Mouse (Mus musculus) heart, embryonic 12.5 days (tissue): Measurements from ENCODE around the gene Lrrfip2. TPM values are rescaled to one million over a fixed set of nuclear protein-coding genes. Genes with fewer than 3 reads are reported as not detected.

ENCODE experiments used
- ATAC-seq: fragments of 200-750 bp; cut with Nextera tagmentation; 2 replicates; pipeline ENCODE4 v1.8.0; 2017; ENCODE audit warnings: moderate TSS enrichment, moderate library complexity; ENCODE audit not compliant: insufficient number of reproducible peaks, low FRiP score
- H3K27ac ChIP-seq: fragments of 300-500 bp; sonication (generic); 2 replicates; pipeline ENCODE4 v1.5.1; 2016; ENCODE audit warnings: mild to moderate bottlenecking, moderate library complexity; ENCODE audit not compliant: poor library complexity, severe bottlenecking
- H3K27me3 ChIP-seq: fragments of 300-500 bp; sonication (generic); replicated peaks from 2 replicates; pipeline ENCODE4 v1.6.1; 2016; ENCODE audit warnings: mild to moderate bottlenecking, moderate library complexity
- H3K36me3 ChIP-seq: fragments of 300-500 bp; sonication (generic); 2 replicates; pipeline ENCODE4 v1.6.1; 2016; ENCODE audit warnings: mild to moderate bottlenecking, moderate library complexity
- H3K4me1 ChIP-seq: fragments of 300-500 bp; sonication (generic); replicated peaks from 2 replicates; pipeline ENCODE4 v1.6.1; 2016; ENCODE audit warnings: mild to moderate bottlenecking
- H3K4me2 ChIP-seq: fragments of 300-500 bp; sonication (generic); 2 replicates; pipeline ENCODE4 v1.6.1; 2016; ENCODE audit warnings: mild to moderate bottlenecking, moderate library complexity
- H3K4me3 ChIP-seq: fragments of 300-500 bp; sonication (generic); 2 replicates; pipeline ENCODE4 v1.5.1; 2016; ENCODE audit warnings: mild to moderate bottlenecking
- H3K9ac ChIP-seq: fragments of 300-500 bp; sonication (generic); 2 replicates; pipeline ENCODE4 v1.6.1; 2016; ENCODE audit warnings: mild to moderate bottlenecking, moderate library complexity
- H3K9me3 ChIP-seq: fragments of 300-500 bp; sonication (generic); replicated peaks from 2 replicates; pipeline ENCODE4 v1.6.1; 2016; ENCODE audit warnings: mild to moderate bottlenecking, moderate library complexity
- WGBS: fragments of 180-500 bp; shearing (Covaris S2); methylation state at CpG from one replicate; pipeline ENCODE4 v1.1.7; 2016; 5-methylcytosine and 5-hydroxymethylcytosine counted together
- polyA plus RNA-seq: library from polyadenylated mRNA; unstranded; fragments of >200 nt; fragmentation: Nextera tagmentation; extraction: Ambion mirVana; gene quantifications from 2 replicates; pipeline ENCODE4 v1.2.1, GENCODE M21; 2016

Lrrfip2 gene
- polyA plus RNA-seq, 1 experiment from 2014 or later: 65.8 TPM

DNA sequence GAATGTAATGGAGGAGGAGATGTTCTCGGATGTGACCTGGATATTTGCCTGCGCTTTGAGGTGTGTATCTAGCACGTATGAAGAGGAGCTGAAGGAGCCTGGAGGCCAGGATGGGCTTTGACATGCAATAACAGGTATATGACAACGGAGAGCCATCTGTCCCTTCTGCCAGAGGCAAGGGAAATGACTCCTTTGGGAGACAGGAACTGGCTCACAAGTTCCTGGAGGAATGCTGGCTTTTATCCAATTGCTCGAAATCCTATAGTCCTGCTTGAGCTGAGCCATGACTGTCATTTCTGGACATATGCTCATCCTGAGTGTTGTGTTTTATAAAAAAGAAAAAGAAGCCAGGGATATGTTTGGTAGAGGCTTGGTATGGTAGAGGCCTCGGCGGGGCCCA lies 28.5 kb upstream of the Lrrfip2 start:
- H3K9me3 ChIP-seq: no peaks in the 10 kb centered on the region
- 41% methylated on average over 7 of the region's 7 CpGs for WGBS
- no peak overlapping the region for H3K9ac ChIP-seq
- H3K4me3 ChIP-seq: no peak overlapping the region
- no peaks in the 10 kb centered on the region; the same call in 1 of the 2 replicates for H3K27me3 ChIP-seq
- no peak overlapping the region for H3K27ac ChIP-seq
- no peak overlapping the region for H3K4me2 ChIP-seq
- H3K4me1 ChIP-seq: peaks cover 32% of the 10 kb centered on the region
- no peak for ATAC-seq
- H3K36me3 ChIP-seq: no peaks in the 10 kb centered on the region

DNA sequence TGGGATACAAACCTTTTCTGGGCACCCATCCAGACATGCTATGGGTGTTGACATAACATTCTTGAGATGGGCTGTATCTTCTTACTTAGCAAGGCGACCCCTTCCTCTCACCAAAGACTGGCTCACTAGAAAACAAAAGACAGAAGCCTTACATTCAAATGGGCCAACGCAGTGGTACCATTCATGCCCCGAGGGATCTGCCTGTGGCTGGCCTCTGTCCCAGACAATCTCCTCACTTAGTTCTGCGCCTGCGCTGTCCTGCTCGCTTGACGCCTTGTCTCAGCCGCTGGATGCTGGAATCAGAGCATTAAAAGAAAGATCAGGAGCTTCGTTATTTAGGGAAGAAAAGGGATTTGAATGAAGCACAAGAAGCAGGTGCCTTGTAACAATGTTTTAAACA lies 24.7 kb upstream of the Lrrfip2 start:
- Histone ChIP-seq H3K4me3 (no peak overlapping the region), H3K27ac (no peak overlapping the region), H3K9me3 (no peaks in the 10 kb centered on the region), H3K9ac (no peak overlapping the region), H3K4me1 (peaks cover 44% of the 10 kb centered on the region), H3K27me3 (no peaks in the 10 kb centered on the region; the same call in 1 of the 2 replicates), H3K4me2 (no peak overlapping the region), H3K36me3 (no peaks in the 10 kb centered on the region)
- WGBS: 66% methylated on average over 9 of the region's 9 CpGs
- ATAC-seq: no peak

DNA sequence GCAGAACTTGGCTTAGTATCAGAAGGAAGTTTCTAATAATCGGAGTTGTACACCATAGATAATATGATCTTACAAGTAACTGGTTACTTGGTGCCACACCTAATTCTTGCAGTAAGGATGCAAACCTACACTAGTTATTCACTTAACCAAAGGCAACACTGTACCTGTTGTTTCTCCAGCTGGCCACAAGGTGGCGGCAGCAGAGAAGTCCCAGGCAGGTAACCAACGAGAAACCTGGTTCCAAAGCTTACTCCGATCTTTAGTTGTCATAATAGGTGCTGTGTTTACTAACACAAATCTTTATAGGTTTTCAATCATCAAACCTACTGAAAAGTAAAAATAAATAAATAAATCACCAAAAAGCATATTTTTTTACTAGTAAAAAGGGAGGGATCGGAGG lies 24.3 kb upstream of the Lrrfip2 start:
- no peaks in the 10 kb centered on the region; the same call in 1 of the 2 replicates for H3K27me3 ChIP-seq
- no peaks in the 10 kb centered on the region for H3K36me3 ChIP-seq
- no peak for ATAC-seq
- 25% methylated on average over 5 of the region's 5 CpGs for WGBS
- H3K4me3 ChIP-seq: no peak overlapping the region
- no peak overlapping the region for H3K9ac ChIP-seq
- H3K4me2 ChIP-seq: no peak overlapping the region
- H3K9me3 ChIP-seq: no peaks in the 10 kb centered on the region
- peaks cover 40% of the 10 kb centered on the region for H3K4me1 ChIP-seq
- no peak overlapping the region for H3K27ac ChIP-seq

DNA sequence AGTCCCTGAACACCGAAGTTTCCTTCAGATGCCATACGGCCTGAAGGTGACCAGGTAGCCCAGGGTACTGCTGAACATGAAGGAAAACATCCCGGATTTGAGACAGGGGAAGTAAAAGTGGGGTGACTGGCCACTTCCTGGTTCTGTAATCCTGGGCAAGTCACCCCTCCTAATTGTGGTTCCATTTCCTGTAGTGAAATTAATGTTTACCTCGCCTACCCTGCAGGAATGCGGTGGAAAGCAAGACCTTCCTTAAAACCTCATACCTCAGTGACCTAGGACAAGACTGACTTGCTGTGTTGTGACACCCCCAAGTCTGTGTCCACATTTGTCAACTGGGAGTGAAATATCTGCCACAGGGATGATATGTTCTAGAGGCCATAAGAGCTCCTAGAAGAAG lies 22.8 kb upstream of the Lrrfip2 start:
- Histone ChIP-seq H3K27me3 (no peaks in the 10 kb centered on the region), H3K27ac (no peak overlapping the region), H3K4me2 (no peak overlapping the region), H3K9me3 (no peaks in the 10 kb centered on the region), H3K36me3 (no peaks in the 10 kb centered on the region), H3K4me1 (peaks cover 26% of the 10 kb centered on the region), H3K9ac (no peak overlapping the region), H3K4me3 (no peak overlapping the region)
- no peak for ATAC-seq
- WGBS: 74% methylated on average over 5 of the region's 5 CpGs

DNA sequence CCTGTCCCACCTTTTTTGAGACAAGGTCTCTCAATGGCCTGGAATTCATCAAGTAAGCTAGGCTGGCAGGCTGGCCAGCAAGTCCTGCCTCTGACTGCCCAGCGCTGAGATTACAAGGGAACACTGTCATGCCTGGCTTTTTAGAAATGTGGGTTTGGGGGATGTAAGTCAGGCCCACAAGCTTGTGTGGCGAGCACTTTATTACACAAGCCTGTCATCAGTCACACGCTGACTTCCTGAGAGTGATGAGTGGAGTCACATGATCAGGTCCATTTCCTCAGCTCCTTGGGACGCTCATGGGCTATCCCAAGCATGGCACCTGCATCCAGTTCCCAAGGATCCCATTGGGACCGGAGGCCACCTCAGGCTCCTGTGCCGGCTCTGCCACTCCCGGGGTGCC lies 21.7 kb upstream of the Lrrfip2 start:
- Histone ChIP-seq H3K36me3 (no peaks in the 10 kb centered on the region), H3K27me3 (no peaks in the 10 kb centered on the region), H3K4me2 (no peak overlapping the region), H3K9me3 (no peaks in the 10 kb centered on the region), H3K27ac (no peak overlapping the region), H3K9ac (no peak overlapping the region), H3K4me1 (peaks cover 26% of the 10 kb centered on the region), H3K4me3 (no peak overlapping the region)
- no peak for ATAC-seq
- 56% methylated on average over 7 of the region's 7 CpGs for WGBS

DNA sequence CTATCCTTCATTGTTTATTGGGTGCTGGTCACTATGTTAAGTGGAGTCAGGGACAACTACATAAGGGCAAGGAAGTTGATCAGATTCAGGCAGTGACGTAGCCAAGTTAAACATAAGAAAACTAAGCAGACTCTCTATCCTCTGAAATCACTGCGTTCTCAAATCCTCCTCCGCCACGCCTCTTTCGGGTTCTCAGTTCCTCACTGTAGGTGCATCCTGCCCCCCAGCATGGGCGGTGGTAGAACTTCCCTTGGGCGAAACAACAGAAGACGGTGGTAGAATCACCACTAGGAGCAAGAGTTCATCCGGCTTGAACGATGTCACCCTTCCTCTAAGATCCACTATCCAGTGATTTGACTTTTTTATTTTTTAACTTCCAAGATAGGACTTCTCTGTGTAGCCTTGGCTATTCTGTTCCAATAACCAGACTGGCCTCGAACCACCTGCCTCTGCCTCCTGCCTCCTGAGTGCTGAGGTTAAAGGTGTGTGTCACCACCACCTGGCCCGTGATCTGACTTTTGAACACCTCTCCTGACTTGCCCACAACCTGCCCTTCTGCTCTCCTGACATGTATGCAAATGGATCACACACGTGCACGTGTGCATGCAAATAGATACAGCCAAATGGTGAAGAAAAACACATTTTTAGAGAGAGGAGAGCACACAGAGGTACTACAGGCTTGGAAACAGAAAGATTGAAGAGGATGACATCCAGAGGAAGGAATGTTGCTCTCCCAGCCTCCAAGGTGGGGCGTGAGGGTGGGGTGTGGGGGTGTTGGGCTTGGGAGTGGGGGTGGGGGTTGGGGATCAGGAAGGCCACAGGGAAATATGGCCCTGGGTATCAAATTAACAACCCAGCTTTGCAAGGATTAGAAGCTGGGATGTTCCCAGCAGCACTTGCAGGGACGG lies 20.7 kb upstream of the Lrrfip2 start:
- no peaks in the 10 kb centered on the region for H3K27me3 ChIP-seq
- no peaks in the 10 kb centered on the region for H3K9me3 ChIP-seq
- ATAC-seq: no peak
- H3K4me1 ChIP-seq: peaks cover 26% of the 10 kb centered on the region
- H3K27ac ChIP-seq: no peak overlapping the region
- no peaks in the 10 kb centered on the region for H3K36me3 ChIP-seq
- no peak overlapping the region for H3K9ac ChIP-seq
- no peak overlapping the region for H3K4me3 ChIP-seq
- 82% methylated on average over 16 of the region's 16 CpGs for WGBS
- no peak overlapping the region for H3K4me2 ChIP-seq

DNA sequence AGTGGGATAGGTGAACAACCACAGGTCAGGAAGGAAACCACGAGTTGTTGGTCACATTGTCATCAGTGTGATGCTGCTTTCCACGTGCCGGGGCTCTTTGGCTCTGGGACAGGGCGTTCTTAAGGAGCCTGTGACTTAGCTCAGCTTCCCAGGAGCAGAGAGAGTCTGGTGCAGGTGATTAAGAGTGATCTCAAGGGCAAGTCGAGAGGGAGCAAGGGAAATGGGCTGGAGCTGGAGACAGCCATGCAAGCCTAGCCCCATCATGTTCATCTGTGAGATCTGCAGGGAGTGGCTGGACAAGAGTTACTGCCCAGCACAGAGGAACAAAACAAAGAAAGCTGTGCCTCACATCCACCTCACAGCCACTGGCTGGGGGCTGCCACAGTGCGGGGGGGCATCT lies 19.8 kb upstream of the Lrrfip2 start:
- Histone ChIP-seq H3K27me3 (no peaks in the 10 kb centered on the region), H3K9ac (no peak overlapping the region), H3K4me1 (peaks cover 26% of the 10 kb centered on the region), H3K27ac (no peak overlapping the region), H3K4me3 (no peak overlapping the region), H3K4me2 (no peak overlapping the region), H3K36me3 (no peaks in the 10 kb centered on the region), H3K9me3 (no peaks in the 10 kb centered on the region)
- 61% methylated on average over 6 of the region's 6 CpGs for WGBS
- no peak for ATAC-seq

DNA sequence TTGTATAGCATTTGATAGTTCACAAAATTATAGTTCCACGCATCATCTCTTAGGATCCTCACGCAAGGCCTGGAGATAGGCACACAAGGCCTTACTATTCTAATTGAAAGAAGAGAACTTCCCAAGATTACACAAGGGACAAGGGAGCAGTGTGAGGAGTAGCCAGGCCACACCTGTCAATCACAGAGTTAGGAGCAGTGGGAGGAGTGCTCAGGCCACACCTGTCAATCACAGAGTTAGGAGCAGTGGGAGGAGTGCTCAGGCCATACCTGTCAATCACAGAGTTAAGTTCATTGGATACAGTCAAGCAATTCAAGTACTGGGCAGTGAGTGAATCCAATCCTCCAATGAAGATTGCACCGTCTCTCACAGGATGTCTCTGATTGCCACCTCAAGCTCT lies 17.0 kb upstream of the Lrrfip2 start:
- Histone ChIP-seq H3K4me2 (no peak overlapping the region), H3K27me3 (no peaks in the 10 kb centered on the region), H3K4me1 (peaks cover 12% of the 10 kb centered on the region), H3K4me3 (no peak overlapping the region), H3K36me3 (no peaks in the 10 kb centered on the region), H3K9ac (no peak overlapping the region), H3K27ac (no peak overlapping the region), H3K9me3 (no peaks in the 10 kb centered on the region)
- 78% methylated on average over 3 of the region's 3 CpGs for WGBS
- no peak for ATAC-seq

DNA sequence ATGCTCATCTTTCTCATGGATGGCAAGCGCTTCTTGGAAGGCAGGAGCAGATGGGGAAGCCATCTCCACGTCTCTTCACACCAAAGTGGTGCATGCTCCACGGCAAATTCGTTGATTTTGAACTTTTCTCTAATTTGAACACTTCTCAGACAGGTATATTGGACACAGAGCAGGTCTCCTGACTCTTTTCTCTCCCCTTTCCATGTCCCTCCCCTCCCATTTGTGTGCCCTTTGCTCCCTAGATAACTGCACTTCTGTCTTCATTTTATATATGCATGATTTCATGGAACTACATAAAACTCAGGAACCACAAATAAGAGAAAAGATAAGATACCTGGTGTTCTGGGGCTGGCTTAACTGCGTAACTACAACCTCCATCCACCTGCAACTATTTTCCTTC lies 14.1 kb upstream of the Lrrfip2 start:
- Histone ChIP-seq H3K9me3 (no peaks in the 10 kb centered on the region), H3K9ac (no peak overlapping the region), H3K27ac (no peak overlapping the region), H3K4me3 (no peak overlapping the region), H3K36me3 (no peaks in the 10 kb centered on the region), H3K4me1 (peaks cover 9% of the 10 kb centered on the region), H3K27me3 (no peaks in the 10 kb centered on the region), H3K4me2 (no peak overlapping the region)
- ATAC-seq: no peak
- 83% methylated on average over 5 of the region's 5 CpGs for WGBS

DNA sequence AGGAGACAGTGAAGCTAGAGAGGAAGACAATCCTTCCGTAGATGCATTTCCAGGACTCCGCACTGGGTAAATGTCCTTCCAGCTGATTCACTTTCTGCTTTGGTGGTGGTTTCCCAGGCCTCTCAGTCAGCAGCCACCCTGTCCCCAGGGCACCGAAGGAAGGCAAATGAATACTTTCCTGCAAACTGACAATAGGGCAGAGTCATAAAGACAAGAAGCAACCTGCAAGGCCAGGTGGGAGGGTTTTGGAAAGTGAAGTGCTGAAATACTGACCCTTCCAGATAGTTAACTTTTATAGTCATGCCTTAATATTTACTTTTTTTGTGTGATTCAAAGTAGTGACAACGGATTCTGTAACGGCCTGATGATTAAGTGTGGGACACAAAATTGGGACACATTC lies 13.5 kb upstream of the Lrrfip2 start:
- H3K4me3 ChIP-seq: no peak overlapping the region
- peaks cover 9% of the 10 kb centered on the region for H3K4me1 ChIP-seq
- no peak for ATAC-seq
- no peaks in the 10 kb centered on the region for H3K36me3 ChIP-seq
- H3K9me3 ChIP-seq: no peaks in the 10 kb centered on the region
- H3K27ac ChIP-seq: no peak overlapping the region
- no peak overlapping the region for H3K4me2 ChIP-seq
- no peaks in the 10 kb centered on the region for H3K27me3 ChIP-seq
- H3K9ac ChIP-seq: no peak overlapping the region
- WGBS: 89% methylated on average over 5 of the region's 5 CpGs

DNA sequence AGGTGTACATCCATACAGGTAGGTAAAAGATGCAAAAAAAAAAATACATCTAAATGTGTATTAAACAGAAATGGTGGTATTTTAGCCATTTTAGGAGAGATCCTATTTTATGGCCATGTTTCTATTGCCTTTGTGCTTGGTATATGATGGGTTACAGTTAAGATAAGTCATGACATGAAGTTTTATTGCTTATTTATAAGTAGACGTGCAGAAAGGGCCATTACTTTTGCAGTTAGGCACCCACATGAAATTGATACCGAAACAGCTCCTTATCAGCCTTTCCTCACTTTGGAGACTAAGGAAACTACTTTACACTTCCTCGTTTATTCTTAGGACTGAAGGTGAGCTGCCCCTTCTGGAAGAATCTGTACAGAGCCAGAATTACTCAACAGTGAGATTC lies 9.5 kb upstream of the Lrrfip2 start:
- Histone ChIP-seq H3K36me3 (no peaks in the 10 kb centered on the region), H3K9ac (no peak overlapping the region), H3K4me2 (no peak overlapping the region), H3K4me1 (peaks cover 9% of the 10 kb centered on the region), H3K27me3 (no peaks in the 10 kb centered on the region), H3K27ac (no peak overlapping the region), H3K9me3 (no peaks in the 10 kb centered on the region), H3K4me3 (no peak overlapping the region)
- 53% methylated on average over 3 of the region's 3 CpGs for WGBS
- no peak for ATAC-seq

DNA sequence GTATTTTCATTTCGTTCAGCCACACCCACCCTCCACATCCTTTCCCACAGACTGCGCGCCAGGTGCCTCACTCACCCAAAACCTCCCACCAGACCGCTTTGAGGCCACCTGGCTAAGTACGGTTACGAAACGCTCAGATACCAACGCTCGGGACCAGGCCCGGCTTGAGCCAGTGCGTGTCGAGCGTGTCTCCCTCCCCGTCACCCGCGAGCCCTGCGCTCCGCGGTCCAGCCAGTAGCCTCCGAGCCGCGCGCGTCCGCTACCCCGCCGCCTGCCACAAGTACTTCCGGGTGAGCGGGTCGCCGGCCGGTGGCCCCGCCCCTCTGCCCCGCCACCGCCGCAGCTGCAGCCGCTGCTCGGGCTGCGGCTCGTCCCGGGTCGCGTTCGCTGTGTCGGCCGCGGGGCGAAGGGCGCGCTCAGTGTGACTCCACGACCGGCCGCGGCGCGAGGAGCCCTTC lies 431 bp downstream of the Lrrfip2 start:
- Histone ChIP-seq H3K4me1 (peaks cover 35% of the 10 kb centered on the region), H3K27me3 (no peaks in the 10 kb centered on the region), H3K9me3 (no peaks in the 10 kb centered on the region), H3K36me3 (no peaks in the 10 kb centered on the region), H3K4me3 (peak overlapping the region; percentile 94), H3K4me2 (peak overlapping the region; percentile 88), H3K9ac (peak overlapping the region; percentile 93), H3K27ac (peak overlapping the region; percentile 92)
- WGBS: under 1% methylated on average over 53 of the region's 56 CpGs
- ATAC-seq: peak; percentile 92
